Mouse (Mus musculus): ENCODE data around the gene Creld2.

Gene Creld2

DNA sequence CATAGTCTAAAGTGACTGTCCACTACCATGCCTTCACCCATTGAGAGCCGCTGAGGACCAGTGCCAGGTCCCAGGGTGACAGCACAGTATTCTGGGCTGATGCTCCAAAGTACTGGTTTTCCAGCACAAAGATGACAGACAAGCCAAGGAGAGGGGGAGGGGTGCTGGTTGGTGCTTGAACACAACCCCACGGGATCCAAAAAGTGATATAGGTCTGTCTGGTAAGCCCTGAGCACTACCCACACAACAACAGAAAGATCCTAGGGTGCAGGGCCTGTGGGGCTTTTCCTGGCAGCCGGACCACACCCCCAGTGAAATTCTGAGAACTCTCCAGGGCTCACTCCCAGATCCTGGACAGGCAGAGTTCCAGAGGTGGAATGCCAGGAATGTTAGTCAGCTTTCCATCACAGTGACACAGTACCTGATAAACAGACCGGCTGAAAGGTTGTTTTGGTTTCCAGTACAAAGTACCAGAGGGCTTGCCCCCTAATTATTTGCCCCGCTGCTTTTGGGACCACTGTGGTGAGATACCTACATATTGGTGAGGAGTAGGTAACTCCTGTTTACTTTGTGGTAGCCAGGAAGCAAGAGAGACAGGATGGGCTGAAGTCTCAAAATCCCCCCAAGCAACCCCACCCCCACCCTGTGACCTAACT lies 48.0 kb downstream of the Creld2 start:
- DNase-seq (ENCODE audit: low spot score), result no peak

DNA sequence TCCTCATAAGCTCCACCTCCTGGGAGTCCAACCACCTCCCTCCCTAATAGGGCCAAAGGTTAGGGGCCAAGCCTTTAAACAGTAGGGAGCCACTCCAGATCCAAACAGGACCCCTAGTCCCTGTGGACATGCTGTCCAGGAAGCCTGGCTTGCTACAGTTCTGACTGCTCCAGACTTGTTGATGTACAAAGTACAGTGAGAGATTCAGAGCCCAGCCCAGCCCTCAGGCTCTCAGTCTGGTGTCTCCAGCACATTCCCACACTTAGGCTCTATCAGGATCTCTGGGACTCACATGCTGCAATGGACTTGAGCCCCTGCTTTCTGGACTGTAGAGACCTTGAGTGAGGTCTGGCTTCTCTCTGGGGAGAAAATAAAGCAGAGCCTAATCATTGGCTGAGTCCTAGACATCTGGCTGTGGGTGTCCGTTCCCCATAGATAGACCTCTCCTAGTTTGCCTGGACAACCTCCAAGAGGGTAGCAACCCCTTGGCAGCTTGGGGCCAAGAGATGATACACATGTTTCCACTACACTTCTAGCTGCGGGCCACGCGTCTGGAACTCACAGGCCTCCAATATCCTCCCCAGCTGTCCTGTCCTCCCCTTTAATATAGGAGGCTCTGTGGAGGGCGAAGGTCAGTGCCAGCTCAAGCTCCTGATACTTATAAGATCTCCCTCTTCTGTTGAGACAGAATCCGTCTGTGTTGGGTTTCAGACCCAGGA lies 48.7 kb downstream of the Creld2 start:
- DNase-seq (ENCODE audit: low spot score), result no peak

GRCm38 (mm10) chr15:88870418-88871185 lies 51.2 kb downstream of the Creld2 start:
- no peak for DNase-seq (ENCODE audit: low spot score)

DNA sequence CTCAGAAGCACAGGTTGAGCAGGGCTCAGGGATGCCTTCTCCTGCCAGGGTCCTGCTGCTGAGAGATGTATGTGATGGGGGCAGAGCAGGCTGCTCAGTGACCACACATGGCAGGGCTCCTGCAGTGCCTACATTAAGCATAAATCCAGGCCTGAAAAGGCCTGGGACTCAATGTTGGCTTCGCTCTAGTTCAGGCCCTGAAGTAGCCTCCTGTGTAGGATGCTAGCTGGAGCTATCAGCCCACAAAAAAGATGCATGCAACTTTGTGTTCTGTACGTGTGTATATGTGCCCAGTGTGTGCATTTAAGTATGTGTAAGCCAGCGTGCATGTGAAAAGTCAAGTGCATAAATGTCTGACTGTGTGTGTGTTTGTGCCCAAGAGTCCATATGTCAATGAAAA lies 54.6 kb downstream of the Creld2 start:
- DNase-seq (ENCODE audit: low spot score), result no peak

DNA sequence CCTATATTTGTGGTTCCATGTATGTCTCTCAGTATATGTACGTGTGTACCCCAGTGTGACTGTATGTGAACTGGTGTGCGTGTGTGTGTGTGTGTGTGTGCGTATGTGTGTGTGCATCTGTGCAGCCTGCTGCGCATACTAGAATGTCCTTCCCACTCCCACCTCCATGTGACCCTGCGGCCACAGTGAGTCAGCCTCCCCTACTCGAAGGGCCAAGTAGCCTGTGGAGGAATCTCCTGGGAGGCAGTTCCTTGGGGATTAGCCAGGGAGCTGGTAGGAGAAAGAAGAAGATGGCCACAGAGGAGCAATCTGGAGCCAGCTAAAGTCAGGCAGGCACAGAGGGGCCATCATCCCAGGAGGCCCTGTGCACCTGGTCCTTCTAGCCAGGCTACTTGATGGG lies 55.0 kb downstream of the Creld2 start:
- no peak for DNase-seq (ENCODE audit: low spot score)

DNA sequence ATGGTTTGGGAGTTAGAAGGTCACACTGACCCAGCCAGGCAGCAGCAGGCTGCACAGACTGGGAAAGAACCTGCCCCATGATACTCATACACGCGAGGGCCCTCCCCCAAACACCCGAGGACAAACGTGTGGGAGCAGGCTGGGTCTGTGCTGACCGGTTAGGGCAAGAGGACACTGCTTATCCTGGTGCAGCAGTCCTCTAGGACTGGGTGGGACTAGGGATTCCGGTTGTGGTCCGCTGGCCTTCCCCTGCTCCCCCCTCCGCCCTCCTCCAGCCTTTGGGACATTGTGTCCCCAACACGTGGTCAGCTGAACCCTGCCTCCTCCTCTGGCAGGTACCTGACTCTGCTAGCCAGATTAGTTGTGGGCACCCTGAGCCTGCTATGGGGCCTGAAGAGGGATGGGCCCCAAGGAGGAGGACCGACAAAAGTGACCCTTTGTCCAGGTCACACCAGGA lies 56.2 kb downstream of the Creld2 start:
- no peak for DNase-seq (ENCODE audit: low spot score)

Data from retina, embryonic 14.5 days (tissue).